Mouse (Mus musculus) embryonic facial prominence, embryonic 14.5 days (tissue): Measurements from ENCODE around the gene Adss. TPM values are rescaled to one million over a fixed set of nuclear protein-coding genes. Genes with fewer than 3 reads are reported as not detected.

Experiments used
- ATAC-seq: fragments of 200-750 bp; cut with Nextera tagmentation; 2 replicates; pipeline ENCODE4 v1.8.0; 2017; ENCODE audit warnings: low read depth, moderate number of reproducible peaks, moderate TSS enrichment
- DNase-seq: peaks from one replicate; pipeline ENCODE4 v3.0.0-alpha.2; 2015; ENCODE audit warnings: low spot score
- H3K27ac ChIP-seq: fragments of 300-500 bp; sonication (generic); replicated peaks from 2 replicates; pipeline ENCODE4 v1.5.1; 2014; ENCODE audit warnings: low read depth, mild to moderate bottlenecking, low read length, moderate library complexity
- H3K27me3 ChIP-seq: fragments of 300-500 bp; sonication (generic); replicated peaks from 2 replicates; pipeline ENCODE4 v1.6.1; 2014; ENCODE audit warnings: low read length; ENCODE audit not compliant: control insufficient read depth, insufficient read depth
- H3K36me3 ChIP-seq: fragments of 300-500 bp; sonication (generic); 2 replicates; pipeline ENCODE4 v1.6.1; 2014; ENCODE audit warnings: low read length, mixed read lengths; ENCODE audit not compliant: control insufficient read depth, insufficient read depth
- H3K4me1 ChIP-seq: fragments of 300-500 bp; sonication (generic); 2 replicates; pipeline ENCODE4 v1.6.1; 2014; ENCODE audit warnings: antibody characterized with exemption, low read length; ENCODE audit not compliant: control insufficient read depth, insufficient read depth
- H3K4me2 ChIP-seq: fragments of 300-500 bp; sonication (generic); 2 replicates; pipeline ENCODE4 v1.6.1; 2014; ENCODE audit warnings: low read depth, mild to moderate bottlenecking, low read length, moderate library complexity, mixed read lengths
- H3K4me3 ChIP-seq: fragments of 300-500 bp; sonication (generic); 2 replicates; pipeline ENCODE4 v1.5.1; 2014; ENCODE audit warnings: low read depth, mild to moderate bottlenecking, low read length
- H3K9ac ChIP-seq: fragments of 300-500 bp; sonication (generic); 2 replicates; pipeline ENCODE4 v1.6.1; 2014; ENCODE audit warnings: low read depth, mild to moderate bottlenecking, low read length, moderate library complexity, mixed read lengths
- H3K9me3 ChIP-seq: fragments of 300-500 bp; sonication (generic); 2 replicates; pipeline ENCODE4 v1.6.1; 2016; ENCODE audit warnings: low read length; ENCODE audit not compliant: control insufficient read depth
- WGBS: fragments of 180-500 bp; shearing (Covaris S2); extraction: QIAGEN DNeasy Blood & Tissue Kit; methylation state at CpG from one replicate; pipeline ENCODE4 v1.1.7; 2014; 5-methylcytosine and 5-hydroxymethylcytosine counted together
- polyA plus RNA-seq: library from polyadenylated mRNA; unstranded; fragments of >200 nt; fragmentation: Nextera tagmentation; extraction: Ambion mirVana; gene quantifications from 2 replicates; pipeline ENCODE4 v1.2.1, GENCODE M21; 2014

Adss gene
- polyA plus RNA-seq, 1 experiment from 2014 or later: 48.4 TPM

GRCm38 (mm10) chr1:177718340-177719028 is 77.8 kb downstream of the Adss start:
- Histone ChIP-seq H3K27me3 (no peaks in the 10 kb centered on the region), H3K4me3 (no peak overlapping the region), H3K36me3 (no peaks in the 10 kb centered on the region), H3K9ac (no peak overlapping the region), H3K4me1 (no peaks in the 10 kb centered on the region), H3K4me2 (no peak overlapping the region), H3K9me3 (no peaks in the 10 kb centered on the region), H3K27ac (no peak overlapping the region)
- WGBS: 58% methylated on average over 11 of the region's 11 CpGs
- DNase-seq (peak; percentile 26), ATAC-seq (no peak)

GRCm38 (mm10) chr1:177717057-177717835 is 79.1 kb downstream of the Adss start:
- Histone ChIP-seq H3K27ac (no peak overlapping the region), H3K4me2 (no peak overlapping the region), H3K27me3 (no peaks in the 10 kb centered on the region), H3K4me3 (no peak overlapping the region), H3K9me3 (peaks cover 5% of the 10 kb centered on the region; the same call in 1 of the 2 replicates), H3K9ac (no peak overlapping the region), H3K4me1 (no peaks in the 10 kb centered on the region), H3K36me3 (no peaks in the 10 kb centered on the region)
- 71% methylated on average over 7 of the region's 7 CpGs for WGBS
- ATAC-seq: no peak
- DNase-seq: no peak

GRCm38 (mm10) chr1:177716448-177716847 is 79.9 kb downstream of the Adss start:
- no peaks in the 10 kb centered on the region for H3K4me1 ChIP-seq
- WGBS: 87% methylated on average over 3 of the region's 3 CpGs
- DNase-seq (no peak), ATAC-seq (no peak)
- no peak overlapping the region for H3K4me2 ChIP-seq
- no peaks in the 10 kb centered on the region for H3K36me3 ChIP-seq
- H3K9ac ChIP-seq: no peak overlapping the region
- peaks cover 5% of the 10 kb centered on the region; the same call in 1 of the 2 replicates for H3K9me3 ChIP-seq
- no peak overlapping the region for H3K4me3 ChIP-seq
- H3K27me3 ChIP-seq: no peaks in the 10 kb centered on the region
- H3K27ac ChIP-seq: no peak overlapping the region

- Histone ChIP-seq H3K27ac (no peak overlapping the region), H3K9me3 (peaks cover 11% of the 10 kb centered on the region), H3K4me3 (no peak overlapping the region), H3K36me3 (no peaks in the 10 kb centered on the region), H3K9ac (no peak overlapping the region), H3K27me3 (no peaks in the 10 kb centered on the region), H3K4me2 (no peak overlapping the region), H3K4me1 (no peaks in the 10 kb centered on the region)
- ATAC-seq (no peak), DNase-seq (no peak)
- 82% methylated on average over 5 of the region's 5 CpGs for WGBS
Measured at GRCm38 (mm10) chr1:177714397-177715012, 81.8 kb downstream of the Adss start.

GRCm38 (mm10) chr1:177713635-177714396 is 82.5 kb downstream of the Adss start:
- no peaks in the 10 kb centered on the region for H3K4me1 ChIP-seq
- H3K9ac ChIP-seq: no peak overlapping the region
- DNase-seq (no peak), ATAC-seq (no peak)
- H3K4me2 ChIP-seq: no peak overlapping the region
- H3K27ac ChIP-seq: no peak overlapping the region
- no peaks in the 10 kb centered on the region for H3K36me3 ChIP-seq
- peaks cover 12% of the 10 kb centered on the region for H3K9me3 ChIP-seq
- no peaks in the 10 kb centered on the region for H3K27me3 ChIP-seq
- WGBS: 84% methylated on average over 3 of the region's 3 CpGs
- H3K4me3 ChIP-seq: no peak overlapping the region

Other genes starting within 250 kb of the Adss start
- 0.24 TPM in 1 of 2 replicates, not detected in the other for gene 1700016C15Rik, start 66.7 kb downstream of the Adss start, polyA plus RNA-seq
- gene Catspere2, start 186.9 kb upstream of the Adss start, polyA plus RNA-seq: 0.31 and 0.47 TPM in 2 replicates